In the genomic region with DNA sequence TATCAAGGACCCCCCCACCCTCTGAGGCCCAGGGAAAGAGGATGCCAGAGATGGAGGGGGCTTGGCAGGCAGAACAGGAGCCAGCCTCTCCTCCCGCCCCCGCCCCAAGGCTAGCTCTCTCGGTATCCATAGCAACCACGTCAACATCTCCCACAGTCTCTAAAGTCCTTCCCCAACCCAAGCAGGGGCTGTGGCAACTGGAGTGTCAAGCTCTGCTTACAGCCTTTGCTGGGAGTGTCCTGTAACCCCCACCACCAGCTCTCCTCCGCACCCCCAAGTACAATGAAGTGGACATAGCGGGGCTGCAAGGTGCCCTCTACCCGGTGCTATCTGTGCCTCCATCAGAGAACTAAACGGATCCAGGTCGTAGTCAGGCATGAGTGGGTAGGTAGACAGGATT, we compare ENCODE assay signal across 9 mouse cellular contexts. TPM values are rescaled to one million over a fixed set of nuclear protein-coding genes. Genes with fewer than 3 reads are reported as not detected.
DNase-seq lines count a peak whose midpoint lies in the region; ATAC-seq lines count a peak whose summit lies in the region.
"Had no signal": no experiment of that assay in that cellular context is flagged by ENCODE, and none has a peak within 500 bp of the region (broad histone marks: within the 10 kb centered on the region; RNA-seq: fewer than 3 reads in every experiment).

No protein-coding gene starts in this region.

- H3K4me1 ChIP-seq in kidney, embryonic 14.5 days (ENCODE audit: control insufficient read depth, insufficient read depth, low read length): peaks cover 61% of the 10 kb centered on the region
- H3K4me1 ChIP-seq in midbrain, embryonic 11.5 days (ENCODE audit: control insufficient read depth, insufficient read depth, low read length): peaks cover 31% of the 10 kb centered on the region

- H3K27ac ChIP-seq in kidney, embryonic 14.5 days (ENCODE audit: low read depth, low read length): no peak overlapping the region
- no peak overlapping the region for H3K27ac ChIP-seq in midbrain, embryonic 11.5 days (ENCODE audit: low read depth, low read length)

- no peak overlapping the region for H3K4me3 ChIP-seq in kidney, embryonic 14.5 days (ENCODE audit: low read length)
- H3K4me3 ChIP-seq in midbrain, embryonic 11.5 days (ENCODE audit: low read depth, low read length): no peak overlapping the region

- no peaks in the 10 kb centered on the region for H3K9me3 ChIP-seq in kidney, embryonic 14.5 days (ENCODE audit: control insufficient read depth, low read length)
- H3K9me3 ChIP-seq in midbrain, embryonic 11.5 days (ENCODE audit: control insufficient read depth, low read length): no peaks in the 10 kb centered on the region

- no peak overlapping the region for H3K4me2 ChIP-seq in kidney, embryonic 14.5 days (replicated peaks; ENCODE audit: low read depth, low read length)
- no peak overlapping the region for H3K4me2 ChIP-seq in midbrain, embryonic 11.5 days

- no peak for ATAC-seq in CD4-positive, CD25-positive, alpha-beta regulatory T cell, adult 4 months
- ATAC-seq in kidney, embryonic 14.5 days (ENCODE audit: low FRiP score, low TSS enrichment): no peak
- no peak for ATAC-seq in midbrain, embryonic 11.5 days (ENCODE audit: low FRiP score)
- no peak for ATAC-seq in granulocyte monocyte progenitor cell, adult 5-6 weeks (replicated peaks; ENCODE audit: poor library complexity, severe bottlenecking)

- no peaks in the 10 kb centered on the region; the same call in 1 of the 2 replicates for H3K36me3 ChIP-seq in kidney, embryonic 14.5 days (ENCODE audit: control insufficient read depth, insufficient read depth, low read length)
- no peaks in the 10 kb centered on the region for H3K36me3 ChIP-seq in midbrain, embryonic 11.5 days (ENCODE audit: control insufficient read depth, insufficient read depth, low read length)

- peak; percentile 37 for DNase-seq in CD4-positive, CD25-positive, alpha-beta regulatory T cell, adult 2 months (ENCODE audit: low read depth, low spot score)
- DNase-seq in kidney, adult 8-10 months: no peak
- DNase-seq in brain, adult 2 months (ENCODE audit: low read depth, low spot score): peak; percentile 91
- no peak for DNase-seq in midbrain, embryonic 11.5 days (ENCODE audit: low spot score, missing footprints)
- no peak for DNase-seq in urinary bladder, postnatal 14 days (ENCODE audit: low spot score)
- DNase-seq: adrenal gland, postnatal 25 days had no signal

- H3K27me3 ChIP-seq in kidney, embryonic 14.5 days (ENCODE audit: control insufficient read depth, insufficient read depth, low read length): no peaks in the 10 kb centered on the region
- no peaks in the 10 kb centered on the region for H3K27me3 ChIP-seq in midbrain, embryonic 11.5 days (ENCODE audit: control insufficient read depth, insufficient read depth, low read length)

- peak overlapping the region; percentile 32; the same call in 1 of the 2 replicates for H3K9ac ChIP-seq in kidney, embryonic 14.5 days (ENCODE audit: low read depth, low read length)
- H3K9ac ChIP-seq in midbrain, embryonic 11.5 days (ENCODE audit: low read length): peak overlapping the region; percentile 25; the same call in 1 of the 2 replicates

- WGBS in kidney, embryonic 14.5 days: 52% methylated on average over 9 of the region's 9 CpGs
- 53% methylated on average over 9 of the region's 9 CpGs for WGBS in midbrain, embryonic 11.5 days

RNA-seq across cellular contexts. Expression of a gene that starts 3.2 kb away (rescaled TPM):
- 1 to 10 TPM; 7.2 to 10.0 TPM for polyA plus RNA-seq in CD4-positive, CD25-positive, alpha-beta regulatory T cell, adult 4 months (2017; shearing (Covaris generic))
- 10.1 and 10.2 TPM in 2 replicates for polyA plus RNA-seq in kidney, embryonic 14.5 days (2014; fragmentation: Nextera tagmentation; extraction: Ambion mirVana)
- polyA plus RNA-seq in midbrain, embryonic 11.5 days (2014; fragmentation: Nextera tagmentation; extraction: Ambion mirVana): 3.1 and 3.2 TPM in 2 replicates
- total RNA-seq in granulocyte monocyte progenitor cell, adult 5-6 weeks (2014; fragmentation: Nextera tagmentation): 9.3 and 10.1 TPM in 2 replicates
- 2.8 and 6.8 TPM in 2 replicates for total RNA-seq in granulocyte monocyte progenitor cell, adult 5-6 weeks (2017)

RNA-seq across cellular contexts. Expression of a gene that starts 12.6 kb away (rescaled TPM):
- polyA plus RNA-seq in CD4-positive, CD25-positive, alpha-beta regulatory T cell, adult 4 months (2017; shearing (Covaris generic)): 10 to 100 TPM; 13.6 to 16.4 TPM
- polyA plus RNA-seq in kidney, embryonic 14.5 days (2014; fragmentation: Nextera tagmentation; extraction: Ambion mirVana): 25.8 and 31.3 TPM in 2 replicates
- 21.6 and 23.5 TPM in 2 replicates for polyA plus RNA-seq in midbrain, embryonic 11.5 days (2014; fragmentation: Nextera tagmentation; extraction: Ambion mirVana)
- 43.7 and 48.2 TPM in 2 replicates for total RNA-seq in granulocyte monocyte progenitor cell, adult 5-6 weeks (2014; fragmentation: Nextera tagmentation)
- 17.5 and 28.8 TPM in 2 replicates for total RNA-seq in granulocyte monocyte progenitor cell, adult 5-6 weeks (2017)

RNA-seq across cellular contexts. Expression of a gene that starts 16.2 kb away (rescaled TPM):
- polyA plus RNA-seq in CD4-positive, CD25-positive, alpha-beta regulatory T cell, adult 4 months (2017; shearing (Covaris generic)): 1 to 10 TPM; 2.3 to 9.7 TPM
- polyA plus RNA-seq in kidney, embryonic 14.5 days (2014; fragmentation: Nextera tagmentation; extraction: Ambion mirVana): 125 and 130 TPM in 2 replicates
- polyA plus RNA-seq in midbrain, embryonic 11.5 days (2014; fragmentation: Nextera tagmentation; extraction: Ambion mirVana): 90.8 and 109 TPM in 2 replicates
- 27.7 and 36.2 TPM in 2 replicates for total RNA-seq in granulocyte monocyte progenitor cell, adult 5-6 weeks (2014; fragmentation: Nextera tagmentation)
- 24.2 and 33.5 TPM in 2 replicates for total RNA-seq in granulocyte monocyte progenitor cell, adult 5-6 weeks (2017)

RNA-seq across cellular contexts. Expression of a gene that starts 28.7 kb away (rescaled TPM):
- polyA plus RNA-seq in CD4-positive, CD25-positive, alpha-beta regulatory T cell, adult 4 months (2017; shearing (Covaris generic)): 100 to 1,000 TPM in 1 of 2 experiments, 10 to 100 TPM in 1; 98.1 to 145 TPM
- 88.5 and 103 TPM in 2 replicates for polyA plus RNA-seq in kidney, embryonic 14.5 days (2014; fragmentation: Nextera tagmentation; extraction: Ambion mirVana)
- polyA plus RNA-seq in midbrain, embryonic 11.5 days (2014; fragmentation: Nextera tagmentation; extraction: Ambion mirVana): 60.2 and 62.3 TPM in 2 replicates
- total RNA-seq in granulocyte monocyte progenitor cell, adult 5-6 weeks (2014; fragmentation: Nextera tagmentation): 40.5 and 72.3 TPM in 2 replicates
- 10.7 and 11.4 TPM in 2 replicates for total RNA-seq in granulocyte monocyte progenitor cell, adult 5-6 weeks (2017)

RNA-seq across cellular contexts. Expression of a gene that starts 28.7 kb away (rescaled TPM):
- polyA plus RNA-seq in CD4-positive, CD25-positive, alpha-beta regulatory T cell, adult 4 months (2017; shearing (Covaris generic)): 1 to 10 TPM; 1.7 to 3.6 TPM
- polyA plus RNA-seq in kidney, embryonic 14.5 days (2014; fragmentation: Nextera tagmentation; extraction: Ambion mirVana): 8.0 and 8.8 TPM in 2 replicates
- 5.4 and 6.9 TPM in 2 replicates for polyA plus RNA-seq in midbrain, embryonic 11.5 days (2014; fragmentation: Nextera tagmentation; extraction: Ambion mirVana)
- 0.79 TPM in 1 of 2 replicates, not detected in the other for total RNA-seq in granulocyte monocyte progenitor cell, adult 5-6 weeks (2014; fragmentation: Nextera tagmentation)
- total RNA-seq in granulocyte monocyte progenitor cell, adult 5-6 weeks (2017): 0.34 and 0.67 TPM in 2 replicates

Comparison
In these comparisons a context has a peak if more than half of its experiments do, and no peak if none do; other contexts are left out.
1. DNase-seq: peak in CD4-positive, CD25-positive, alpha-beta regulatory T cell, adult 2 months (single experiment) and brain, adult 2 months (single experiment); none in kidney, adult 8-10 months (0 of 2), midbrain, embryonic 11.5 days (single experiment) and urinary bladder, postnatal 14 days (single experiment).